Mouse (Mus musculus) heart, embryonic 11.5 days (tissue): ENCODE measurements around the gene Csf3r. TPM values are rescaled to one million over a fixed set of nuclear protein-coding genes. Genes with fewer than 3 reads are reported as not detected.

Experiments used
- ATAC-seq: fragments of 200-750 bp; cut with Nextera tagmentation; replicated peaks from 2 replicates; pipeline ENCODE4 v1.8.0; 2017; ENCODE audit warnings: moderate library complexity; ENCODE audit not compliant: insufficient number of reproducible peaks, low FRiP score, low TSS enrichment
- H3K27ac ChIP-seq: fragments of 300-500 bp; sonication (generic); 2 replicates; pipeline ENCODE4 v1.5.1; 2014; ENCODE audit warnings: mild to moderate bottlenecking, low read depth, low read length
- H3K27me3 ChIP-seq: fragments of 300-500 bp; sonication (generic); 2 replicates; pipeline ENCODE4 v1.6.1; 2014; ENCODE audit warnings: mild to moderate bottlenecking, low read length, mixed read lengths; ENCODE audit not compliant: control insufficient read depth, insufficient read depth
- H3K36me3 ChIP-seq: fragments of 300-500 bp; sonication (generic); 2 replicates; pipeline ENCODE4 v1.6.1; 2014; ENCODE audit warnings: mild to moderate bottlenecking, low read length, moderate library complexity, mixed read lengths; ENCODE audit not compliant: control insufficient read depth, insufficient read depth
- H3K4me1 ChIP-seq: fragments of 300-500 bp; sonication (generic); 2 replicates; pipeline ENCODE4 v1.6.1; 2014; ENCODE audit warnings: low read length; ENCODE audit not compliant: control insufficient read depth, insufficient read depth
- H3K4me2 ChIP-seq: fragments of 300-500 bp; sonication (generic); 2 replicates; pipeline ENCODE4 v1.6.1; 2014; ENCODE audit warnings: mild to moderate bottlenecking, moderate library complexity
- H3K4me3 ChIP-seq: fragments of 300-500 bp; sonication (generic); 2 replicates; pipeline ENCODE4 v1.5.1; 2014; ENCODE audit warnings: low read depth, low read length
- H3K9ac ChIP-seq: fragments of 300-500 bp; sonication (generic); 2 replicates; pipeline ENCODE4 v1.6.1; 2014; ENCODE audit warnings: mild to moderate bottlenecking, low read depth, low read length, moderate library complexity
- H3K9me3 ChIP-seq: fragments of 300-500 bp; sonication (generic); replicated peaks from 2 replicates; pipeline ENCODE4 v1.6.1; 2016; ENCODE audit warnings: low read length; ENCODE audit not compliant: control insufficient read depth
- WGBS: fragments of 180-500 bp; shearing (Covaris S2); extraction: QIAGEN DNeasy Blood & Tissue Kit; methylation state at CpG from one replicate; pipeline ENCODE4 v1.1.7; 2014; ENCODE audit not compliant: insufficient replicate concordance; 5-methylcytosine and 5-hydroxymethylcytosine counted together
- polyA plus RNA-seq: library from polyadenylated mRNA; unstranded; fragments of >200 nt; fragmentation: Nextera tagmentation; extraction: Ambion mirVana; gene quantifications from 2 replicates; pipeline ENCODE4 v1.2.1, GENCODE M21; 2014

The Csf3r gene
- polyA plus RNA-seq, 1 experiment from 2014 or later, result 0.33 TPM

DNA sequence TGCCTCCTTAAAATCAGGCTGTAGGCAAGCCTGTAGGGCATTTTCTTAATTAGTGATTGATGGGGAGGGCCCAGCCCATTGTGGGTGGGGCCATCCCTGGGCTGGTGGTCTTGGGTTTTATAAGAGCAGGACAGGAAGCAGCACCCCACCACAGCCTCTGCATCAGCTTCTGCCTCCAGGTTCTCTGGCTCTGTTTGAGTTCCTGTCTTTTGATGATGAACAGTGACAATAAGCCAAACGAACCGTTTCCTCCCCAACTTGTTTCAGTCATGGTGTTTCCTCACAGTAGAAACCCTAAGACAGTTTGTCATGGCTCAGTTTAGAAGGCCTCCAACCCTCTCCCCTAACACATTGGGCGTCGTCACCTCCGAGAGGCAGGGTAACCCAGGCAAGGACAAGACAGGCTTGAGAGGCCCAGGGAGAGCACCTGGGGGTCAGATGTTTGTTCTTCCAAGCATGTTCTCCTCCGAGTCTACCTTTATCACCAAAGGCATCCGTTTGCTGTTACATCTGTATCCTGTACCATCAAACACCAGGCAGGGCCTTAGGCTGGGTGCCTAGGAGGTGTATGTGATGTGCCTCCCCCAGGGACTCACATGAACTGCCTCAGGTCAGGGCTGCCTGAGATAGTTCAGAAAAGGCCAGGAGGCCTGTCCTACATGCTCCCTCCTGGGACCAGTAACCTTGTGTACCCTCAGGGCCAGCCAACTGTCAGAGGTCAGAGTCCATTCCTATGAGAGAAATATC is 65.9 kb downstream of the Csf3r start:
- no peaks in the 10 kb centered on the region for H3K9me3 ChIP-seq
- WGBS, result 67% methylated on average over 7 of the region's 7 CpGs
- no peak overlapping the region for H3K4me3 ChIP-seq
- H3K27me3 ChIP-seq, result no peaks in the 10 kb centered on the region
- no peak for ATAC-seq
- H3K9ac ChIP-seq, result no peak overlapping the region
- H3K27ac ChIP-seq, result no peak overlapping the region
- no peaks in the 10 kb centered on the region for H3K36me3 ChIP-seq
- H3K4me1 ChIP-seq, result no peaks in the 10 kb centered on the region
- no peak overlapping the region for H3K4me2 ChIP-seq

DNA sequence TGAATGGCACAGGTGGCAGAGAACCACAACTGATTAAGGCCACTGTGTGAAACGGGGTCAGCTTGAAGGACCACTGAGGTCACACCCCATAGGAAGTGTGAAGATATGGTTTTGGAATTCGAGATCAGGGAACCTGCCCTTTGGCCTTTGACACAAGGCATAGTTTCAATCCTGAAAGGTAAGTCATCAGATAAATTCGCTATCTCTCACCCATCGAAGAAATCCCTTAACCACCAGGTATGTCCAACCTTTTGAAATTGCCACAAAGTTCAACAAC is 66.4 kb downstream of the Csf3r start:
- 70% methylated on average over 4 of the region's 4 CpGs for WGBS

DNA sequence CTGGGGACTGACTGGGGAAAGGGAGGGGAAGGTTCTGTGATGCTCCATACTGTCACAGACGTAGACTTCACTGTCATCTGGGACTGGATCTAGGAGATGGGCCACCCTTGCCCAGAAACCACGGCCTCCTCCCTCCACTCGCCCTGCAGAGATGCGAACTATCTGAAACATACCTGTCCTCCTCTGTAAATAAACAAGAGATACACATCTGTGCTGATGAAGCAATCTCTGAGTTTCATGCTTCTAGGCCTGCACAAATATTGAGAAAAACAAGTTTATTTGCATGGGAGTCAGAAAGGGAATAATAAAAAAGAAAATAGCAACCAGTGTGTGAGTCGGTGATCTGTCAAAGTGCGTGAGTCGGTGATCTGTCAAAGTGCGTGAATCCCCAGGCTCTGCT is 67.5 kb downstream of the Csf3r start:
- Histone ChIP-seq H3K27me3 (no peaks in the 10 kb centered on the region), H3K27ac (no peak overlapping the region), H3K36me3 (no peaks in the 10 kb centered on the region), H3K4me1 (peaks cover 1% of the 10 kb centered on the region), H3K9me3 (no peaks in the 10 kb centered on the region), H3K4me2 (no peak overlapping the region), H3K9ac (no peak overlapping the region), H3K4me3 (no peak overlapping the region)
- WGBS, result 77% methylated on average over 8 of the region's 8 CpGs
- ATAC-seq, result no peak

More for the DNA sequence above, 66.4 kb downstream of the Csf3r start:
- Histone ChIP-seq H3K4me2 (no peak overlapping the region), H3K4me1 (no peaks in the 10 kb centered on the region), H3K36me3 (no peaks in the 10 kb centered on the region), H3K4me3 (no peak overlapping the region), H3K27ac (no peak overlapping the region), H3K9me3 (no peaks in the 10 kb centered on the region), H3K9ac (no peak overlapping the region), H3K27me3 (no peaks in the 10 kb centered on the region)
- no peak for ATAC-seq

Other genes starting within 250 kb of the Csf3r start
- 136 and 155 TPM in 2 replicates for gene Mrps15, start 22.4 kb downstream of the Csf3r start, polyA plus RNA-seq
- 5.3 TPM in 2 replicates for gene Oscp1, start 34.0 kb downstream of the Csf3r start, polyA plus RNA-seq
- 42.8 and 44.5 TPM in 2 replicates for gene Lsm10, start 72.1 kb downstream of the Csf3r start, polyA plus RNA-seq
- gene Stk40, start 79.4 kb downstream of the Csf3r start, polyA plus RNA-seq, result 18.5 and 23.2 TPM in 2 replicates
- 31.9 and 33.5 TPM in 2 replicates for gene Eva1b, start 123.2 kb downstream of the Csf3r start, polyA plus RNA-seq
- gene Sh3d21, start 138.9 kb downstream of the Csf3r start, polyA plus RNA-seq, result 2.7 and 3.1 TPM in 2 replicates
- 131 and 155 TPM in 2 replicates for gene Thrap3, start 178.2 kb downstream of the Csf3r start, polyA plus RNA-seq
- 37.0 and 44.6 TPM in 2 replicates for gene Map7d1, start 231.8 kb downstream of the Csf3r start, polyA plus RNA-seq
- gene Trappc3, start 237.8 kb downstream of the Csf3r start, polyA plus RNA-seq, result 11.0 and 28.0 TPM in 2 replicates